Mouse (Mus musculus): ENCODE measurements around the gene Gm5127.

The Gm5127 gene

GRCm38 (mm10) chrX:106717160-106717559 is 134.2 kb downstream of the Gm5127 start:
- no peak for TF ChIP-seq GATA4 (IDR thresholded peaks at IDR 0.05; ENCODE audit: insufficient replicate concordance, low read length)

GRCm38 (mm10) chrX:106742241-106742640 is 159.3 kb downstream of the Gm5127 start:
- peak; percentile 52; the same call in 1 of the 2 replicates for TF ChIP-seq GATA4 (IDR thresholded peaks at IDR 0.05; ENCODE audit: insufficient replicate concordance, low read length)

- no peak for TF ChIP-seq GATA4 (IDR thresholded peaks at IDR 0.05; ENCODE audit: insufficient replicate concordance, low read length)
Observed at GRCm38 (mm10) chrX:106755272-106755671, 172.3 kb downstream of the Gm5127 start.

Measured in liver, adult (tissue).